Mouse (Mus musculus): ENCODE measurements around the gene St7. TPM values are rescaled to one million over a fixed set of nuclear protein-coding genes. Genes with fewer than 3 reads are reported as not detected.

St7 gene
- polyA plus RNA-seq, 1 experiment, result 8.4 TPM

GRCm38 (mm10) chr6:17730122-17730521 lies 37.4 kb downstream of the St7 start:
- Histone ChIP-seq H3ac (ENCODE audit: control insufficient read depth, insufficient read length, low read depth) (no peak overlapping the region), H3K4me3 (ENCODE audit: insufficient read depth, poor library complexity, severe bottlenecking) (no peak overlapping the region), H3K36me3 (ENCODE audit: control insufficient read depth, insufficient read depth) (no peaks in the 10 kb centered on the region), H3K79me2 (ENCODE audit: control insufficient read depth, insufficient read depth) (no peaks in the 10 kb centered on the region), H3K79me3 (ENCODE audit: low read depth) (no peaks in the 10 kb centered on the region), H3K27me3 (ENCODE audit: control insufficient read depth, insufficient read depth, insufficient read length) (no peaks in the 10 kb centered on the region)
- TF ChIP-seq MYOG (IDR thresholded peaks at IDR 0.05; ENCODE audit: control insufficient read depth, extremely low read depth, insufficient read length), result no peak
- TF ChIP-seq USF1 (IDR thresholded peaks at IDR 0.05; ENCODE audit: low read depth), result no peak
- TF ChIP-seq MYOD1 (IDR thresholded peaks at IDR 0.05; ENCODE audit: control insufficient read depth, insufficient read length, low read depth), result no peak
- TF ChIP-seq CTCF (IDR thresholded peaks at IDR 0.05; ENCODE audit: control insufficient read depth, insufficient read depth, insufficient read length), result no peak
- TF ChIP-seq MAX (IDR thresholded peaks at IDR 0.05), result no peak
- no peak for TF ChIP-seq CEBPB (IDR thresholded peaks at IDR 0.05; ENCODE audit: low read depth)
- no peak for TF ChIP-seq FOSL1 (IDR thresholded peaks at IDR 0.05; ENCODE audit: insufficient read depth, low read length, poor library complexity, severe bottlenecking)

DNA sequence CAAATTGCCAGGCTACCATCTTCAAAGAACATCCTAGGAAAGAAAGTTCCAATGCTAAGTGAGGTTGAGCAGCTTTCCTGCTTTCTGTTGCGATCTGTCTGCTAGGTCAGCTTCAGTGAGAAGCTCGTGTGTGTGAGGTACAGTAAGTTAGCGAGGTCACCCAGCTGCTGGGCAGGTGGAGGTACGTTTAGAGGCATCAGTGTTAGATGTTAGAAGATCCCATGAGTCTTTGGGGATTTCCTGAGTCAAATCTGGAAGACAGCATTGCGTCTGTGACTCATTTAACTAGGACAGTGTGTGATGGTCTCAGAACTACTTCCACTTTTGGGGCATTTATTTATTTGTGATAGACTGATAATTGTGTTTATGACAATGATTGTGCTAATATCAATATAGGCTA lies 39.0 kb downstream of the St7 start:
- Histone ChIP-seq H3K4me3 (ENCODE audit: insufficient read depth, poor library complexity, severe bottlenecking) (no peak overlapping the region), H3K36me3 (ENCODE audit: control insufficient read depth, insufficient read depth) (no peaks in the 10 kb centered on the region), H3K79me2 (ENCODE audit: control insufficient read depth, insufficient read depth) (no peaks in the 10 kb centered on the region), H3ac (ENCODE audit: control insufficient read depth, insufficient read length, low read depth) (no peak overlapping the region), H3K79me3 (ENCODE audit: low read depth) (no peaks in the 10 kb centered on the region), H3K27me3 (ENCODE audit: control insufficient read depth, insufficient read depth, insufficient read length) (no peaks in the 10 kb centered on the region)
- TF ChIP-seq CTCF (IDR thresholded peaks at IDR 0.05; ENCODE audit: control insufficient read depth, insufficient read depth, insufficient read length), result no peak
- TF ChIP-seq FOSL1 (IDR thresholded peaks at IDR 0.05; ENCODE audit: insufficient read depth, low read length, poor library complexity, severe bottlenecking), result no peak
- TF ChIP-seq MYOG (IDR thresholded peaks at IDR 0.05; ENCODE audit: control insufficient read depth, extremely low read depth, insufficient read length), result no peak
- no peak for TF ChIP-seq USF1 (IDR thresholded peaks at IDR 0.05; ENCODE audit: low read depth)
- no peak for TF ChIP-seq MYOD1 (IDR thresholded peaks at IDR 0.05; ENCODE audit: control insufficient read depth, insufficient read length, low read depth)
- no peak for TF ChIP-seq CEBPB (IDR thresholded peaks at IDR 0.05; ENCODE audit: low read depth)
- no peak for TF ChIP-seq MAX (IDR thresholded peaks at IDR 0.05)

- Histone ChIP-seq H3K36me3 (ENCODE audit: control insufficient read depth, insufficient read depth) (no peaks in the 10 kb centered on the region), H3K27me3 (ENCODE audit: control insufficient read depth, insufficient read depth, insufficient read length) (no peaks in the 10 kb centered on the region), H3ac (ENCODE audit: control insufficient read depth, insufficient read length, low read depth) (no peak overlapping the region), H3K4me3 (ENCODE audit: insufficient read depth, poor library complexity, severe bottlenecking) (no peak overlapping the region), H3K79me3 (ENCODE audit: low read depth) (no peaks in the 10 kb centered on the region), H3K79me2 (ENCODE audit: control insufficient read depth, insufficient read depth) (no peaks in the 10 kb centered on the region)
- TF ChIP-seq MAX (IDR thresholded peaks at IDR 0.05) (no peak), CTCF (IDR thresholded peaks at IDR 0.05; ENCODE audit: control insufficient read depth, insufficient read depth, insufficient read length) (no peak), CEBPB (IDR thresholded peaks at IDR 0.05; ENCODE audit: low read depth) (no peak), MYOG (IDR thresholded peaks at IDR 0.05; ENCODE audit: control insufficient read depth, extremely low read depth, insufficient read length) (no peak), MYOD1 (IDR thresholded peaks at IDR 0.05; ENCODE audit: control insufficient read depth, insufficient read length, low read depth) (no peak), USF1 (IDR thresholded peaks at IDR 0.05; ENCODE audit: low read depth) (no peak), FOSL1 (IDR thresholded peaks at IDR 0.05; ENCODE audit: insufficient read depth, low read length, poor library complexity, severe bottlenecking) (no peak)
Observed at GRCm38 (mm10) chr6:17733951-17734411, 41.2 kb downstream of the St7 start.

- no peak for TF ChIP-seq CEBPB (IDR thresholded peaks at IDR 0.05; ENCODE audit: low read depth)
- no peak for TF ChIP-seq USF1 (IDR thresholded peaks at IDR 0.05; ENCODE audit: low read depth)
- TF ChIP-seq MYOD1 (IDR thresholded peaks at IDR 0.05; ENCODE audit: control insufficient read depth, insufficient read length, low read depth), result no peak
- no peak for TF ChIP-seq FOSL1 (IDR thresholded peaks at IDR 0.05; ENCODE audit: insufficient read depth, low read length, poor library complexity, severe bottlenecking)
- TF ChIP-seq CTCF (IDR thresholded peaks at IDR 0.05; ENCODE audit: control insufficient read depth, insufficient read depth, insufficient read length), result no peak
- TF ChIP-seq MYOG (IDR thresholded peaks at IDR 0.05; ENCODE audit: control insufficient read depth, extremely low read depth, insufficient read length), result no peak
- no peak for TF ChIP-seq MAX (IDR thresholded peaks at IDR 0.05)
- no peaks in the 10 kb centered on the region for H3K27me3 ChIP-seq (ENCODE audit: control insufficient read depth, insufficient read depth, insufficient read length)
- H3ac ChIP-seq (ENCODE audit: control insufficient read depth, insufficient read length, low read depth), result no peak overlapping the region
- no peaks in the 10 kb centered on the region for H3K36me3 ChIP-seq (ENCODE audit: control insufficient read depth, insufficient read depth)
- no peaks in the 10 kb centered on the region for H3K79me2 ChIP-seq (ENCODE audit: control insufficient read depth, insufficient read depth)
- no peak overlapping the region for H3K4me3 ChIP-seq (ENCODE audit: insufficient read depth, poor library complexity, severe bottlenecking)
- H3K79me3 ChIP-seq (ENCODE audit: low read depth), result peaks cover 3% of the 10 kb centered on the region
Observed at GRCm38 (mm10) chr6:17737262-17737948, 44.7 kb downstream of the St7 start.

DNA sequence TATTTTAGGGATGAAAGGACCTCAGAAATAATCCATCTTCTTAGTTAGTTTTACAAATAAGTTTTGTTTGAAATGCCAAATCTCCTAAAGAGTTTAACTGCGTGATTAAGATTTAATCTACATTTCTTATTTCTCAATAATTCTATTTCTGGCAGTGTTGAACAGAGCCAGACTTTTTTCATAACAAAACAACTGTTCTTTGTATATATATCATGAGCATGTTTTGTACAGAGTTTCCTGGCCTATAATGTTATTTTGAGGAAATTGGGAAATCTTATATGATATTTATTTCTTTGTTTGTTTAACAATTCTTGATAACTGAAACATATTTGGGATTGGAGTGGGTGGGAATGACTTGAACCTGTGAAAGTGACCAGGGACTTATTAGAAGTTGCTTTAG lies 47.4 kb downstream of the St7 start:
- Histone ChIP-seq H3K36me3 (ENCODE audit: control insufficient read depth, insufficient read depth) (no peaks in the 10 kb centered on the region), H3K79me2 (ENCODE audit: control insufficient read depth, insufficient read depth) (no peaks in the 10 kb centered on the region), H3K79me3 (ENCODE audit: low read depth) (peaks cover 3% of the 10 kb centered on the region), H3ac (ENCODE audit: control insufficient read depth, insufficient read length, low read depth) (no peak overlapping the region), H3K4me3 (ENCODE audit: insufficient read depth, poor library complexity, severe bottlenecking) (no peak overlapping the region), H3K27me3 (ENCODE audit: control insufficient read depth, insufficient read depth, insufficient read length) (no peaks in the 10 kb centered on the region)
- no peak for TF ChIP-seq MYOG (IDR thresholded peaks at IDR 0.05; ENCODE audit: control insufficient read depth, extremely low read depth, insufficient read length)
- no peak for TF ChIP-seq MAX (IDR thresholded peaks at IDR 0.05)
- no peak for TF ChIP-seq CEBPB (IDR thresholded peaks at IDR 0.05; ENCODE audit: low read depth)
- TF ChIP-seq CTCF (IDR thresholded peaks at IDR 0.05; ENCODE audit: control insufficient read depth, insufficient read depth, insufficient read length), result no peak
- TF ChIP-seq MYOD1 (IDR thresholded peaks at IDR 0.05; ENCODE audit: control insufficient read depth, insufficient read length, low read depth), result no peak
- TF ChIP-seq USF1 (IDR thresholded peaks at IDR 0.05; ENCODE audit: low read depth), result no peak
- TF ChIP-seq FOSL1 (IDR thresholded peaks at IDR 0.05; ENCODE audit: insufficient read depth, low read length, poor library complexity, severe bottlenecking), result no peak
